Mouse (Mus musculus) myocyte (in vitro differentiated cells): ENCODE data around the gene Cntn4. TPM values are rescaled to one million over a fixed set of nuclear protein-coding genes. Genes with fewer than 3 reads are reported as not detected.

Source experiments
- H3K27me3 ChIP-seq: one replicate; pipeline ENCODE4 v1.6.1; 2011; ENCODE audit not compliant: control insufficient read depth, insufficient read depth, insufficient read length
- H3K36me3 ChIP-seq: one replicate; pipeline ENCODE4 v1.6.1; 2011; ENCODE audit not compliant: control insufficient read depth, insufficient read depth
- H3K4me2 ChIP-seq: one replicate; pipeline ENCODE4 v1.6.1; 2011; ENCODE audit warnings: low read depth, control low read depth
- H3K4me3 ChIP-seq: one replicate; pipeline ENCODE4 v1.5.1; 2011; ENCODE audit warnings: mild to moderate bottlenecking, control low read depth, moderate library complexity
- H3K79me2 ChIP-seq: one replicate; pipeline ENCODE4 v1.6.1; 2011; ENCODE audit not compliant: control insufficient read depth, insufficient read depth
- H3ac ChIP-seq: one replicate; pipeline ENCODE4 v1.6.1; 2011; ENCODE audit not compliant: control insufficient read depth, insufficient read length
- CEBPB ChIP-seq: IDR thresholded peaks from 2 replicates; pipeline ENCODE4 v1.6.1; 2011; ENCODE audit warnings: mild to moderate bottlenecking, moderate library complexity; ENCODE audit not compliant: poor library complexity, insufficient read depth, severe bottlenecking
- E2F4 ChIP-seq: IDR thresholded peaks from one replicate; pipeline ENCODE4 v1.6.1; 2011; ENCODE audit warnings: mild to moderate bottlenecking, control low read depth, moderate library complexity; ENCODE audit not compliant: insufficient read depth
- MAX ChIP-seq: IDR thresholded peaks from one replicate; pipeline ENCODE4 v1.6.1; 2011; ENCODE audit warnings: low read depth, mild to moderate bottlenecking, control low read depth
- MYOD1 ChIP-seq, 3 experiments: IDR thresholded peaks; one replicate each; pipeline ENCODE4 v1.6.1; 2011; ENCODE audit warnings: control low read depth in 2 of 3, low read depth in 2 of 3, mild to moderate bottlenecking in 2 of 3, moderate library complexity in 1 of 3; ENCODE audit not compliant: insufficient read length in 2 of 3, control insufficient read depth in 1 of 3
- MYOG ChIP-seq, 3 experiments: IDR thresholded peaks; one replicate each; pipeline ENCODE4 v1.6.1; 2011; ENCODE audit warnings: control low read depth in 2 of 3, low read depth in 2 of 3, mild to moderate bottlenecking in 2 of 3; ENCODE audit not compliant: insufficient read length in 2 of 3, control insufficient read depth in 1 of 3, insufficient read depth in 1 of 3
- POLR2A ChIP-seq: IDR thresholded peaks from one replicate; pipeline ENCODE4 v1.6.1; 2011; ENCODE audit warnings: low read depth, mild to moderate bottlenecking, control low read depth, moderate library complexity; ENCODE audit not compliant: insufficient read length
- POLR2AphosphoS2 ChIP-seq: IDR thresholded peaks from one replicate; pipeline ENCODE4 v1.6.1; 2011; ENCODE audit warnings: low read depth, control low read depth; ENCODE audit not compliant: insufficient read length
- REST ChIP-seq: IDR thresholded peaks from one replicate; pipeline ENCODE4 v1.6.1; 2011; ENCODE audit warnings: mild to moderate bottlenecking, control low read depth, moderate library complexity; ENCODE audit not compliant: insufficient read depth, insufficient read length
- SRF ChIP-seq: IDR thresholded peaks from one replicate; pipeline ENCODE4 v1.6.1; 2011; ENCODE audit warnings: low read depth; ENCODE audit not compliant: control insufficient read depth, insufficient read length
- TCF12 ChIP-seq: IDR thresholded peaks from one replicate; pipeline ENCODE4 v1.6.1; 2011; ENCODE audit warnings: mild to moderate bottlenecking, control low read depth; ENCODE audit not compliant: poor library complexity, insufficient read depth, severe bottlenecking
- TCF3 ChIP-seq: IDR thresholded peaks from one replicate; pipeline ENCODE4 v1.6.1; 2011; ENCODE audit warnings: low read depth, control low read depth; ENCODE audit not compliant: insufficient read length
- USF1 ChIP-seq: IDR thresholded peaks from one replicate; pipeline ENCODE4 v1.6.1; 2011; ENCODE audit warnings: low read depth, mild to moderate bottlenecking, control low read depth, moderate library complexity
- polyA plus RNA-seq: library from polyadenylated mRNA; unstranded; fragments of >200 nt; fragmentation: generic; extraction: Trizol; gene quantifications from one replicate; pipeline ENCODE4 v1.2.1, GENCODE M21; 2012; ENCODE audit warnings: missing spikeins

The Cntn4 gene
- polyA plus RNA-seq, 1 experiment = not detected

DNA sequence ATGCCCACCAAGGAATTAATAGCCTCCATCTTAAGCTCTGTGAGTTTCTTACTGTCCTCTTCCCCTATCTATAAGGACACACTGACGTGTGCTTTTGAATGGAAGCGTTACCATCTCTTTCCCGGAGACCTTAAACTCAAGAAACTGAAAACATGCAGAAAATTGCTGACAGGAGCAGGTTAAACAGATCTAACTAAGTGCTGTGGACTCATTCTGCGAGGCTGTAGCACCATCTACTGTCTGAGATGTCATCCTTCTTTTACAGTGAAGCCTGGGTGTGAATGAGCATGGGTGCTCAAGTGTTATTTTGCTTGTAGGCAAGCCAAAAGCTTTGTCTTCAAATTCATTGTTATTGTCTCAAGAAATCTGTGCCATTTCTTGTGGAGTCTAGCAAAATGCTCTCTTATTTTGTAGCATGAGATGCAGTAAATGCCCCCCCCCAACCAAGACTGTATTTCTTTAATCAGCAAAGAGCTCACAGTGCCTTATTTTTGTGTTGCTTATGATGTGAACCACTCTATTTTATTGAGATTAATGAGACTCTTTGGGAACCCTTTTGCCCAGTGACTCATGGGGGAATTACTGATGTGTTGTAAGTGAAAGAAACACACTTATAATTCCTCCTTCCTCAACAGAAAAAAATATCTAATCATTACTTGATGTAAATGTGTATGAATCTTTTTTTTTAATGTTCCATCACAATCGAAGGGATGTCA lies 968.2 kb downstream of the Cntn4 start:
- Histone ChIP-seq H3K36me3 (no peaks in the 10 kb centered on the region), H3K4me3 (no peak overlapping the region), H3ac (no peak overlapping the region), H3K79me2 (no peaks in the 10 kb centered on the region), H3K27me3 (no peaks in the 10 kb centered on the region), H3K4me2 (no peak overlapping the region)
- TF ChIP-seq POLR2AphosphoS2 = no peak
- no peak for TF ChIP-seq MYOD1 (IDR thresholded peaks at IDR 0.05; ENCODE audit: control insufficient read depth in 1 of 3, insufficient read length in 2 of 3, low read depth in 2 of 3)
- TF ChIP-seq TCF3 = no peak

DNA sequence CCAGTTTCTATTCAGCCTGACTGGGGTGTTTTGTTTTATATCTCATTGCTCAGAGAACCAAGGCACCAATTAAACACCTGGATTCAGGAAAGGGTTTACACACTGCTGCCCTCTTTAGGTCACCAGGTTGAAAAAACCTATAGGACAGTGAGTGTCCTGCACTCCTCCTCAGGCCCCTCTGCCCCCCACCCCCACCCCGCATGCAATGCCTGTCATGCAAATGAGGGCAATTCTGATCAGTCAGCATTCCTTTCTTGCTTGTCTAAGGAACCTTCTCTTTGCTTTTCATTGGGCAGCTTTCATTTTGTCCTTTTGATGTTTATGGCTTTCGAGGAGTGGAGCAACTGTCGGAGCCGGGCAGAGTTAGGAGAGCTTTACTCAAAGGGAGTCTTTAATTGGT lies 969.5 kb downstream of the Cntn4 start:
- Histone ChIP-seq H3K36me3 (no peaks in the 10 kb centered on the region), H3K4me2 (no peak overlapping the region), H3K27me3 (no peaks in the 10 kb centered on the region), H3K79me2 (no peaks in the 10 kb centered on the region), H3K4me3 (no peak overlapping the region), H3ac (no peak overlapping the region)
- TF ChIP-seq CEBPB = no peak
- TF ChIP-seq TCF3 = no peak
- no peak for TF ChIP-seq USF1
- no peak for TF ChIP-seq MAX
- TF ChIP-seq TCF12 = no peak
- TF ChIP-seq REST = no peak
- no peak for TF ChIP-seq E2F4
- no peak for TF ChIP-seq MYOG (IDR thresholded peaks at IDR 0.05; ENCODE audit: control insufficient read depth in 1 of 3, insufficient read depth in 1 of 3, insufficient read length in 2 of 3, low read depth in 2 of 3)
- no peak for TF ChIP-seq MYOD1 (IDR thresholded peaks at IDR 0.05; ENCODE audit: control insufficient read depth in 1 of 3, insufficient read length in 2 of 3, low read depth in 2 of 3)

DNA sequence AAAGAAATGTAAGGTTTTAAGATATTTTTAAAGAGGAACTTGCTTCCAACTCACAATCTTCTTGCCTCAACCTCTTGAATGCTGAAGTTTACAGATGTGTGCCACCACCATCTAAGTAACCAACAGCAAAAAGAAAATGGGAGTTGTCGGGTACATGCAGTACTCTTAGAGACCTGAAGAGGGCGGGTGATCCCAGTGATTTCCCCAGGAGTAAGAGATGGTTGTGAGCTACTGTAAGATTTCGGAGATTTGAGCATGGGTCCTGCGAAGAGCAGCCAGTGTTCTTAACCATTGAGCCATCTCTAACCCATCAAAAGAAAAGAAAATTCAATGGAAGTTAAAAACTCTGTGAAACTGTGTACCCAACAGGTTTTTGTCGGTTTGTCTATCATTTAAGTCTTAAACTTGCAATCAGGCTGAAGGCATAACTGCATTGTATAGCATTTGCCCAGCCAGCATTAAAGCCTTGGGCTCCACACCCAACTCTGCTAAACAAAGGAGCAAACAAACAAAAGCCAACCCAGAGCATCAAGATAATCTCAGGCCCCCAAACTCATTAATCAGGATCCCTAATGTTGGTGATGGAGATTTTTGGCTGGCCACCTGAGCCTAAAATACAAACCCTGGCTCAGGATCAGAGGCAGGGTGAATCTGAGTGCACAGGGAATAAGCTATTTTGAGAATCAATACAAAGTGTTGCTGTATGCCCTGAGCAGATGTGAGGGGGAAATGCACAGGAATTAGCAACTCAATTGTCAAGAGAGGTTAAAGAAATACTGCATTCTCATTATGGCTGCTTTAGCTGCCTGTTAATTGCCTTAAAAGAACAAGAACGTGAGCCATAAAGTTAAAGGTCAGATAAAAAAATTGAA lies 986.6 kb downstream of the Cntn4 start:
- Histone ChIP-seq H3K4me3 (no peak overlapping the region), H3K36me3 (no peaks in the 10 kb centered on the region), H3K27me3 (no peaks in the 10 kb centered on the region), H3K4me2 (no peak overlapping the region), H3K79me2 (no peaks in the 10 kb centered on the region), H3ac (no peak overlapping the region)
- no peak for TF ChIP-seq MYOG (IDR thresholded peaks at IDR 0.05; ENCODE audit: control insufficient read depth in 1 of 3, insufficient read depth in 1 of 3, insufficient read length in 2 of 3, low read depth in 2 of 3)
- TF ChIP-seq POLR2A = no peak
- no peak for TF ChIP-seq USF1
- no peak for TF ChIP-seq POLR2AphosphoS2
- no peak for TF ChIP-seq TCF3
- TF ChIP-seq SRF = no peak
- no peak for TF ChIP-seq MAX
- TF ChIP-seq E2F4 = no peak
- TF ChIP-seq REST = no peak
- no peak for TF ChIP-seq CEBPB
- no peak for TF ChIP-seq MYOD1 (IDR thresholded peaks at IDR 0.05; ENCODE audit: control insufficient read depth in 1 of 3, insufficient read length in 2 of 3, low read depth in 2 of 3)
- no peak for TF ChIP-seq TCF12

DNA sequence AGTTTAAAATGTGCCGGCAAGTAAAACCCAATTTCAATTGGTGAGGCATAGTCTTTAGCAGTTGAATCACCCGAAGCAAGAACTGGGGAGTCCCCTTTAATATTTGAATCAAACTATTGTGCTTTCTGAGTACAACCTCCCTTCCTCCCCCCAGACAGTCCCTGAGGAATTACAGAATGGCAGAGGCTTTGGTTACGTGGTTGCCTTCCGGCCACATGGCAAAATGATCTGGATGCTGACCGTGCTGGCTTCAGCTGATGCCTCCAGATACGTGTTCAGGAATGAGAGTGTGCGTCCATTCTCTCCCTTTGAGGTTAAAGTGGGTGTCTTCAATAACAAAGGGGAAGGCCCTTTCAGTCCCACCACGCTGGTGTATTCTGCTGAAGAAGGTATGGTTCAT lies 998.1 kb downstream of the Cntn4 start:
- Histone ChIP-seq H3ac (no peak overlapping the region), H3K36me3 (no peaks in the 10 kb centered on the region), H3K4me3 (no peak overlapping the region), H3K79me2 (no peaks in the 10 kb centered on the region), H3K4me2 (peak overlapping the region; percentile 34), H3K27me3 (no peaks in the 10 kb centered on the region)
- TF ChIP-seq MYOD1 (IDR thresholded peaks at IDR 0.05; ENCODE audit: control insufficient read depth in 1 of 3, insufficient read length in 2 of 3, low read depth in 2 of 3) (no peak), TCF12 (no peak), TCF3 (no peak), MYOG (IDR thresholded peaks at IDR 0.05; ENCODE audit: control insufficient read depth in 1 of 3, insufficient read depth in 1 of 3, insufficient read length in 2 of 3, low read depth in 2 of 3) (no peak), POLR2AphosphoS2 (no peak), POLR2A (no peak), REST (no peak), SRF (no peak), CEBPB (no peak), MAX (no peak), USF1 (no peak), E2F4 (no peak)
